Mouse (Mus musculus) intestine, postnatal 0 days (tissue): ENCODE data around the gene Thrb. TPM values are rescaled to one million over a fixed set of nuclear protein-coding genes. Genes with fewer than 3 reads are reported as not detected.

Source experiments
- ATAC-seq: fragments of 200-750 bp; cut with Nextera tagmentation; 2 replicates; pipeline ENCODE4 v1.8.0; 2017; ENCODE audit warnings: mild to moderate bottlenecking, moderate TSS enrichment, moderate library complexity
- H3K27ac ChIP-seq: fragments of 300-500 bp; sonication (generic); 2 replicates; pipeline ENCODE4 v1.5.1; 2014; ENCODE audit warnings: mild to moderate bottlenecking, low read depth, low read length, moderate library complexity
- H3K27me3 ChIP-seq: fragments of 300-500 bp; sonication (generic); replicated peaks from 2 replicates; pipeline ENCODE4 v1.6.1; 2014; ENCODE audit warnings: low read length, mixed read lengths; ENCODE audit not compliant: control insufficient read depth, insufficient read depth
- H3K36me3 ChIP-seq: fragments of 300-500 bp; sonication (generic); 2 replicates; pipeline ENCODE4 v1.6.1; 2014; ENCODE audit warnings: mild to moderate bottlenecking, moderate library complexity; ENCODE audit not compliant: control insufficient read depth, insufficient read depth
- H3K4me1 ChIP-seq: fragments of 300-500 bp; sonication (generic); replicated peaks from 2 replicates; pipeline ENCODE4 v1.6.1; 2014; ENCODE audit warnings: antibody characterized with exemption, low read length, mixed read lengths; ENCODE audit not compliant: control insufficient read depth, insufficient read depth
- H3K4me2 ChIP-seq: fragments of 300-500 bp; sonication (generic); replicated peaks from 2 replicates; pipeline ENCODE4 v1.6.1; 2014; ENCODE audit warnings: low read depth, mild to moderate bottlenecking, moderate library complexity
- H3K4me3 ChIP-seq: fragments of 300-500 bp; sonication (generic); 2 replicates; pipeline ENCODE4 v1.5.1; 2014; ENCODE audit warnings: low read depth, low read length
- H3K9ac ChIP-seq: fragments of 300-500 bp; sonication (generic); 2 replicates; pipeline ENCODE4 v1.6.1; 2014; ENCODE audit warnings: mild to moderate bottlenecking, low read depth, low read length
- H3K9me3 ChIP-seq: fragments of 300-500 bp; sonication (generic); 2 replicates; pipeline ENCODE4 v1.6.1; 2016; ENCODE audit warnings: mixed run types; ENCODE audit not compliant: control insufficient read depth
- CTCF ChIP-seq: sonication (generic); IDR thresholded peaks from 2 replicates; pipeline ENCODE4 v1.5.1; 2016; ENCODE audit warnings: low read depth, mild to moderate bottlenecking, control low read depth, antibody characterized with exemption, moderate library complexity
- WGBS: fragments of 180-500 bp; shearing (Covaris S2); extraction: QIAGEN DNeasy Blood & Tissue Kit; methylation state at CpG from one replicate; pipeline ENCODE4 v1.1.7; 2014; 5-methylcytosine and 5-hydroxymethylcytosine counted together
- polyA plus RNA-seq: library from polyadenylated mRNA; unstranded; fragments of >200 nt; fragmentation: Nextera tagmentation; extraction: Ambion mirVana; gene quantifications from 2 replicates; pipeline ENCODE4 v1.2.1, GENCODE M21; 2015

Gene Thrb
- polyA plus RNA-seq, 1 experiment from 2014 or later, result 5.8 TPM

DNA sequence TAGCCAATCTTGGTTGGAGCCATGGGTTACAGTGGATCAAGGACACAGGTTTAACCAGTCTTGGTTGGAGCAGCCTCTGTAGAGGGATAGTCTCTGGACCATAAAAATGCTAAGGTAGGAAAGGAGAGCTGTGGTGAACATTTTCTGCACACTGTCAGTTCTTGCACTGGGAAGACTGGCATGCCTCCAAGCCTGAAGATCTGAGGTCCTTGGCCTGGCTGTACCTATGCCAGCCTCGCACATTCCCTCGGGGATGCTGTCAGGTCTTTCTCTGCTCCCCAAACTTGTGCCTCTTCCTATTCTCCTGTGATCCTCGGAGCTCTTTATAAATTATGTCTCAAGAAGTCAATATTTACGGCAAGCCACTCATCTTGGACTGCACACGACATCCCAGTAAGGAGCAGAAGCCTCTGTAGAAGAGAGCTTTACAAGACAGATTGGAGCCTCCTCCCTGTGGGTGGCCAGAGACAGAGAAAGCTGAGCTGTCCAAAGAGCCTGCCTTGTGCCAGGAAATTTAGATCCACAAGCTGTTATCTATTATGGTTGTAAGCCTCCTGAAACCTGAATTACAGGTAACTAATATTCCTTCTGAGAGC, 199.8 kb downstream of the Thrb start:
- 59% methylated on average over 5 of the region's 5 CpGs for WGBS
- H3K27ac ChIP-seq, result no peak overlapping the region
- no peaks in the 10 kb centered on the region for H3K27me3 ChIP-seq
- no peaks in the 10 kb centered on the region for H3K36me3 ChIP-seq
- no peak overlapping the region for H3K4me2 ChIP-seq
- H3K4me1 ChIP-seq, result no peaks in the 10 kb centered on the region
- no peak overlapping the region for H3K4me3 ChIP-seq
- no peak for ATAC-seq
- H3K9me3 ChIP-seq, result no peaks in the 10 kb centered on the region
- H3K9ac ChIP-seq, result no peak overlapping the region
- no peak for TF ChIP-seq CTCF

DNA sequence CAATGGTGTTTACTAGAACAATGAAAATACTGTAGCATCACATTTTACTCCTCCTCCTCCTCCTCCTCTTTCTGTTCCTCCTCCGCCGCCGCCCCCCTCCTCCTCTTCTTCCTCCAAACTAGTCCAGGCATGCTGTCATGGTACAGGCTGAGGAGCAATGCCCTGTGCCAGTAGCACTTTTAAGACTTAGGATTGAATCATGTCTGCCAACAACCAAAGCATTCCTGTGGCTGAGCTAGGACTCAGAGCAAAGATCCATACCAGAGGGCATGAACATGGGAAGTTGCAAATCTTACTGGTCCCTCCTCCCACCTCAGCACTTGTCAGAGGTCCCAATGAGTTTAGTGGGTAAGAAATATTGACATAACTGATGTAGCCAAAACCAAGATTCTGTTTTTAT, 202.6 kb downstream of the Thrb start:
- no peaks in the 10 kb centered on the region for H3K27me3 ChIP-seq
- ATAC-seq, result no peak
- no peaks in the 10 kb centered on the region for H3K4me1 ChIP-seq
- H3K9ac ChIP-seq, result no peak overlapping the region
- WGBS, result 93% methylated on average over 3 of the region's 3 CpGs
- no peak overlapping the region for H3K4me2 ChIP-seq
- no peak overlapping the region for H3K27ac ChIP-seq
- no peaks in the 10 kb centered on the region for H3K36me3 ChIP-seq
- TF ChIP-seq CTCF, result no peak
- no peak overlapping the region for H3K4me3 ChIP-seq
- H3K9me3 ChIP-seq, result no peaks in the 10 kb centered on the region

DNA sequence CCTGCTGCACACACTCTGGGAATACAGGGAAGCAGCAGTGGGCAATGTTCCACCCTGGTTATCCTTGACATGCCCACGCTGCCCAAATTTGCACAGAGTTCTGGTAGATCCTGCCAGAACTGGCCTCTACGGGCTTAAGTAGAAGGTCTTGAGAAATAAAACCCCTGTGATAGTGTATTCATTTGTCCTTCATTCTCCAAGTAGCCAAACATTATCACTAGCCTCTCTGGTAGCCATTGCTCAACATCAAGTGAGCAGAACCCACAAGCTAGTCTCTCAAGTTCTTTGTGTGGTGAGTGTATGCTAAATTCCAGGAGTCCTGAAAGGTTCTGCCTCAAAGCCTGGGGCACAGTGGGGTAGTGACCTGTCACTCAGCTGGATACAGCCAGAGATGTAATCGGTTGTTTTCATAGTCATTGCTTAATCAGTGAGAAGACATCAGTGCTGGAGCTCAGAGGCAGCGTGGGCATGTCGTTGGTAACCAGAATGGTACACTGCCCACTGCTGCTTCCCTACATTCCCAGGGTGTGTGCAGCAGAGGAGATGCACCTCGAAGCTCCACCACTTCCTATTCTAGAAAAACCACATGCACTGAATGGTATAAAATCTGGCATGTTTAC, 203.8 kb downstream of the Thrb start:
- 66% methylated on average over 6 of the region's 6 CpGs for WGBS
- Histone ChIP-seq H3K4me2 (no peak overlapping the region), H3K4me3 (no peak overlapping the region), H3K4me1 (no peaks in the 10 kb centered on the region), H3K9me3 (no peaks in the 10 kb centered on the region), H3K9ac (no peak overlapping the region), H3K27ac (no peak overlapping the region), H3K27me3 (no peaks in the 10 kb centered on the region), H3K36me3 (no peaks in the 10 kb centered on the region)
- no peak for TF ChIP-seq CTCF
- ATAC-seq, result no peak

DNA sequence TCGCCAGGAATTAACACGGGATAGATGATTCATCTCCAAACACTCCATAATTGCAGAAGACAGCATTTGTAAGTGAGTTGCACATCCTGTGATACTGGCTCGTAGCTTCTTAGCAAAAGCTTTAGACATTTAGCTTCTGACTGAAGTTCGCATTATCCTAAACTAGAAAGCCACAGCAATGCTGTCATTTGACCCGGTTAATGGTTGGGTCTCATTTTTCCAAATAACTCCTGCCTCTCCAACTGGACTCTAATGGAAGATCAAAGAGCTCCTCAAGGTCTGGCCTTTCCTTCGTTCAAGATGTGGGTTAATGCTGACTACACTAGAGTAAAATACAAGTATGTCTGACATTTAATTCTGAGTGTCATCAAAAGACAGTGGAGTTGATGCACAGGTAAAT, 208.3 kb downstream of the Thrb start:
- WGBS, result 79% methylated on average over 6 of the region's 6 CpGs
- Histone ChIP-seq H3K4me2 (no peak overlapping the region), H3K9me3 (no peaks in the 10 kb centered on the region), H3K4me3 (no peak overlapping the region), H3K36me3 (no peaks in the 10 kb centered on the region), H3K27ac (no peak overlapping the region), H3K27me3 (no peaks in the 10 kb centered on the region), H3K4me1 (no peaks in the 10 kb centered on the region; the same call in 1 of the 2 replicates), H3K9ac (no peak overlapping the region)
- TF ChIP-seq CTCF, result no peak
- no peak for ATAC-seq

DNA sequence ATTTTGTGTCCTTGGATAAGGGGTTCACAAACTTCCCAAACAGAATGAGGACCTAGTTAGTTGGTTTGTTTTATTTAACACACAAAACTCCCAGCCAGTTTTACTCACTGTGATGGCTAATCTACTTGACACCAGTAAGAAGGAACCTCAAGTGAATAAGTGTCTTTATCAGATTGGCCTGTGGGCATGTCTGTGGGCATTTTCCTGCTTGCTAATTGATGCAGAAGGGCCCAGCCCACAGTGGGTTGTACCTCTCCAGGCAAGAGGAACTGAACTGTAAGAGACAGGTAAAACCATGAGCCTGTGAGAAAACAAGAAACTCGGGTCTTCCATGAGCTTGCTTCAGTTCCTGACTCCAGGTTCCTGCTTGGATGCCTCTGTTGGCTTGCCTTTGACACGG, 215.9 kb downstream of the Thrb start:
- H3K4me3 ChIP-seq, result no peak overlapping the region
- 51% methylated on average over 2 of the region's 2 CpGs for WGBS

DNA sequence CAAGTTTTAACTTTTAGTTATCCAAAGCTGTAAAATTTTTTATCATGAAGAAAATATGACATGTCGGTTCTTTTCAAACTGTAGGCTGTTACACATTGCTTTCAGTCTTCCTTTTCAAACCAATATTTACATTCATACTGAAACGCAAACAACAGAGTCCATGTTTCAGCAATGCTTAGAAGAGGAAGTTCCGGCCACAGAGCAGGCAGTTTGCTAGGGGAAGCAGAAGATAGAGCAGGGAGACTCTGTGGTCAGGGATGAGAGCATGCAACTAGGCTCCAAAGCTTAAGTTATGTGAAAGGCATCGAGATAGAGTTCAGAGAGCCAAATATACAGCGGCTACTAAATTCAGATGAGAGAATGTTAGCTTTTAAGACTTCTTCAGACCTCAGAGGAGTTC, 219.4 kb downstream of the Thrb start:
- no peak for TF ChIP-seq CTCF
- no peaks in the 10 kb centered on the region for H3K4me1 ChIP-seq
- H3K4me2 ChIP-seq, result no peak overlapping the region
- no peak for ATAC-seq
- no peaks in the 10 kb centered on the region for H3K9me3 ChIP-seq
- H3K36me3 ChIP-seq, result no peaks in the 10 kb centered on the region
- H3K9ac ChIP-seq, result no peak overlapping the region
- H3K4me3 ChIP-seq, result no peak overlapping the region
- WGBS, result 73% methylated on average over 5 of the region's 5 CpGs
- no peak overlapping the region for H3K27ac ChIP-seq
- H3K27me3 ChIP-seq, result no peaks in the 10 kb centered on the region

More for the DNA sequence above, 215.9 kb downstream of the Thrb start:
- H3K27ac ChIP-seq, result no peak overlapping the region
- H3K4me1 ChIP-seq, result no peaks in the 10 kb centered on the region; the same call in 1 of the 2 replicates
- H3K36me3 ChIP-seq, result no peaks in the 10 kb centered on the region
- TF ChIP-seq CTCF, result no peak
- no peak for ATAC-seq
- H3K4me2 ChIP-seq, result no peak overlapping the region
- no peaks in the 10 kb centered on the region for H3K9me3 ChIP-seq
- H3K27me3 ChIP-seq, result no peaks in the 10 kb centered on the region
- H3K9ac ChIP-seq, result no peak overlapping the region
